13 mouse cellular contexts compared by ENCODE assay signal in genomic region chr14:108791296-108791695, GRCm38 (mm10).
DNase-seq lines count a peak whose midpoint lies in the region; ATAC-seq lines count a peak whose summit lies in the region.
"Had no signal": no experiment of that assay in that cellular context is flagged by ENCODE, and none has a peak within 500 bp of the region (broad histone marks: within the 10 kb centered on the region; RNA-seq: fewer than 3 reads in every experiment).

No protein-coding gene starts in this region.

- no peaks in the 10 kb centered on the region for H3K27me3 ChIP-seq in heart, embryonic 10.5 days (ENCODE audit: insufficient read depth, poor library complexity, severe bottlenecking)
- H3K27me3 ChIP-seq in forebrain, embryonic 15.5 days = no peaks in the 10 kb centered on the region
- H3K27me3 ChIP-seq: stomach, embryonic 15.5 days had no signal

- no peaks in the 10 kb centered on the region for H3K9me3 ChIP-seq in heart, embryonic 10.5 days
- no peaks in the 10 kb centered on the region for H3K9me3 ChIP-seq in forebrain, embryonic 15.5 days
- H3K9me3 ChIP-seq: hindbrain, embryonic 10.5 days; stomach, embryonic 15.5 days had no signal

- no peaks in the 10 kb centered on the region for H3K4me1 ChIP-seq in heart, embryonic 10.5 days
- H3K4me1 ChIP-seq in forebrain, embryonic 15.5 days = no peaks in the 10 kb centered on the region
- H3K4me1 ChIP-seq: hindbrain, embryonic 10.5 days; stomach, embryonic 15.5 days had no signal

- 30% methylated on average over 1 of the region's 1 CpGs for WGBS in heart, embryonic 10.5 days
- 5% methylated on average over 1 of the region's 1 CpGs for WGBS in forebrain, embryonic 15.5 days

- H3K9ac ChIP-seq in forebrain, embryonic 15.5 days (replicated peaks) = no peak overlapping the region
- H3K9ac ChIP-seq: liver, embryonic 14.5 days; stomach, embryonic 15.5 days had no signal

- H3K4me2 ChIP-seq in forebrain, embryonic 15.5 days (replicated peaks) = no peak overlapping the region
- H3K4me2 ChIP-seq: stomach, embryonic 15.5 days had no signal

- DNase-seq in cerebellum, adult 9-10 months = peak; percentile 18
- DNase-seq in cerebellum, adult 11 months = no peak
- DNase-seq in right cerebral cortex, adult 18-20 months = peak; percentile 83
- no peak for DNase-seq in right cerebral cortex, postnatal 4 days
- peak; percentile 73 to 75 for DNase-seq in left cerebral cortex, postnatal 14 days (ENCODE audit: low spot score in 2 of 2)
- no peak for DNase-seq in thymus, postnatal 14 days
- no peak for DNase-seq in heart, embryonic 10.5 days (ENCODE audit: low spot score)
- DNase-seq: heart, adult 11 months; kidney, postnatal 10 days had no signal

- intact Hi-C loops in left cerebral cortex, postnatal 14 days (cut with DNase I) = no loop called here

- no peak for ATAC-seq in forebrain, embryonic 15.5 days (replicated peaks)

- H3K27ac ChIP-seq in heart, embryonic 10.5 days = no peak overlapping the region
- no peak overlapping the region for H3K27ac ChIP-seq in forebrain, embryonic 15.5 days (replicated peaks)
- H3K27ac ChIP-seq: hindbrain, embryonic 10.5 days; liver, embryonic 14.5 days; stomach, embryonic 15.5 days had no signal

- H3K4me3 ChIP-seq in heart, embryonic 10.5 days = no peak overlapping the region
- no peak overlapping the region for H3K4me3 ChIP-seq in forebrain, embryonic 15.5 days
- H3K4me3 ChIP-seq: hindbrain, embryonic 10.5 days; stomach, embryonic 15.5 days had no signal

- H3K36me3 ChIP-seq in heart, embryonic 10.5 days = no peaks in the 10 kb centered on the region
- no peaks in the 10 kb centered on the region for H3K36me3 ChIP-seq in forebrain, embryonic 15.5 days
- H3K36me3 ChIP-seq: hindbrain, embryonic 10.5 days; stomach, embryonic 15.5 days had no signal

Comparison
In these comparisons a context has a peak if more than half of its experiments do, and no peak if none do; other contexts are left out.
1. DNase-seq: peak in cerebellum, adult 9-10 months (single experiment), right cerebral cortex, adult 18-20 months (single experiment) and left cerebral cortex, postnatal 14 days (2 of 2); none in cerebellum, adult 11 months (single experiment), right cerebral cortex, postnatal 4 days (single experiment), thymus, postnatal 14 days (single experiment) and heart, embryonic 10.5 days (single experiment).